Mouse (Mus musculus): Measurements from ENCODE around the gene Klhl21.

Klhl21 gene

GRCm38 (mm10) chr4:151995371-151996172 is 13.0 kb upstream of the Klhl21 start:
- no peak for DNase-seq (ENCODE audit: low spot score in 2 of 2)

GRCm38 (mm10) chr4:151996173-151996950 is 12.2 kb upstream of the Klhl21 start, which contains the start of gene Phf13:
TSS of gene Phf13 (minus strand) at chr4:151996258.
- peak; percentile 98 for DNase-seq (ENCODE audit: low spot score in 2 of 2)

- no peak for DNase-seq (ENCODE audit: low spot score in 2 of 2)
Observed at GRCm38 (mm10) chr4:151996951-151997222, 11.7 kb upstream of the Klhl21 start.

- DNase-seq (ENCODE audit: low spot score in 2 of 2) = no peak
Observed at GRCm38 (mm10) chr4:151997701-151998100, 10.9 kb upstream of the Klhl21 start.

DNA sequence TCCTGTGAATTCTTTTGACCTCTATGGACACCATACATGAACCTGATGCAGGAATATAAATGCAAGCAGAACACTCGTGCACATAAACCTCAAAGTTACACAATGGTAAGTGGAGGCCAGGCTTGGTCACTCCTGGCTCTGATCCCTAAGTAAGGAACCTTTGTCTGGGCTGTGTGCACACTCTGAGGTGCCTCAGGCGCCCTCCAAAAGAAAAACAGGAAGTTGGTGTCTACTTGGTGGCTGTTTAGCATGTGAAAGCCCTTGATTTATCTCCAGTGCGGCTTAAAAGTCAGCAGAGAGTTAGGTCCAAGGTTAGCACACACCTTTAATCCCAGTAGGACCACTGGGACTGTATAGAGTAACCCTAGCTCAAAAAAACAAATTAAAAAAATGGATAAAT is 9.1 kb upstream of the Klhl21 start:
- no peak for DNase-seq (ENCODE audit: low spot score in 2 of 2)

DNA sequence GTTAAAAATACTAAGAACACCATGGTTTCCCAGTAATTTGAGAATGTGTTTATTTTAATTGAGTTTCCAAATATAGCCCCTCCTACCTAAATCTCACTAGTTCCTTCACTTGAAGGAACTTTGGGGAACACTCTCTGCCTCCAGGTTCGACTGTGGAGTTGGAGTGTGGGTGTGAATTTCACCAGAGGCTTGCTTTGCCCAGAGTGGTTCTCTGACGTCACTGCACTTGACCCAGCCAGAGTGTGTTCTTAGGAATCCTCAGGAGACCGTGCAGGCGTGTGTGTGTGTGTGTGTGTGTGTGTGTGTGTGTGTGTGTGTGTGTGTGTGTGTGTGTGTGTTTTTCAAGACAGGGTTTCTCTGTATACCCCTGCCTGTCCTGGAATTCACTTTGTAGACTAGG is 7.7 kb upstream of the Klhl21 start:
- no peak for DNase-seq (ENCODE audit: low spot score in 2 of 2)

DNA sequence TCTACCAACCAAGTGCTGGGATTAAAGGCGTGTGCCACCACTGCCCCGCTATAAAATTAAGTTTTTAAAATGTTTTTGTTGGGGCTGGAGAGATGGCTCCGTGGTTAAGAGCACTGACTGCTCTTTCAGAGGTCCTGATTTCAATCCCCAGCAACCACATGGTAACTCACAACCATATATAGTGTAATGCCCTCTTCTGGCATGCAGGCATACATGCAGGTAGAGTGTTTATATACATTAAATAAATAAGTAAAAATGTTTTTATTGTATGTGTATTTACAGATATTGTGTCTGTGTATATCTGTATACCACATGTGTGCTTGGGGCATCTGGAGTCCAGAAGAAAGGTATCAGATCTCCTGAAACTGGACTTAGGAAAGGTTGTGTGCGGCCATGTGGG is 7.3 kb upstream of the Klhl21 start:
- DNase-seq (ENCODE audit: low spot score in 2 of 2) = no peak

GRCm38 (mm10) chr4:152002063-152002462 is 6.5 kb upstream of the Klhl21 start:
- no peak for DNase-seq (ENCODE audit: low spot score in 2 of 2)

- DNase-seq (ENCODE audit: low spot score in 2 of 2) = no peak
Observed at GRCm38 (mm10) chr4:152006137-152006536, 2.5 kb upstream of the Klhl21 start.

DNA sequence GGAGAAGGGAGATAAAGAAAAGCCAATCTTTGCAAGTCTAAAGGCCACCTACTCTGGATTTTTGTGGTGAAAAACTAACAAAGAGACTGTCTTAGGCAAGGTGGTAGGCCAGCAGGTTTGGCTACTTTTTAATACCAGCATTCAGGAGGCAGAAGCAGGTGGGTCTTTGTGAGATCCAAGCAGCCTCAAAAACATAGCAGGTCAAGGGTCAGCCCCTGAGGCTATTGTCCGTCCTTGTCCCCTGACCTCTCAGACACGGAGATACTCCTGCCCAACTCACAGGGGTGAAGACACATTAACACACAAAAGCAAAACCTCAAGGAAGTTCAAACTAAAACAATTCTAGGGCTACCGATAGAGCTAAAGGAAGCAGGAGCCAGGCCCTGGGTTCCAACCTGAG is 1.8 kb upstream of the Klhl21 start:
- DNase-seq (ENCODE audit: low spot score in 2 of 2) = no peak

GRCm38 (mm10) chr4:152007481-152008147 is 989 bp upstream of the Klhl21 start:
- no peak for DNase-seq (ENCODE audit: low spot score in 2 of 2)

GRCm38 (mm10) chr4:152008148-152008500 is 479 bp upstream of the Klhl21 start:
- DNase-seq (ENCODE audit: low spot score in 2 of 2) = peak in 1 of 2 experiments; percentile 33

- DNase-seq (ENCODE audit: low spot score in 2 of 2) = peak in 1 of 2 experiments; percentile 54
Observed at GRCm38 (mm10) chr4:152009076-152010051, 761 bp downstream of the Klhl21 start.

- DNase-seq (ENCODE audit: low spot score in 2 of 2) = peak; percentile 61 to 76
Observed at GRCm38 (mm10) chr4:152010091-152010706, 1.6 kb downstream of the Klhl21 start.

DNA sequence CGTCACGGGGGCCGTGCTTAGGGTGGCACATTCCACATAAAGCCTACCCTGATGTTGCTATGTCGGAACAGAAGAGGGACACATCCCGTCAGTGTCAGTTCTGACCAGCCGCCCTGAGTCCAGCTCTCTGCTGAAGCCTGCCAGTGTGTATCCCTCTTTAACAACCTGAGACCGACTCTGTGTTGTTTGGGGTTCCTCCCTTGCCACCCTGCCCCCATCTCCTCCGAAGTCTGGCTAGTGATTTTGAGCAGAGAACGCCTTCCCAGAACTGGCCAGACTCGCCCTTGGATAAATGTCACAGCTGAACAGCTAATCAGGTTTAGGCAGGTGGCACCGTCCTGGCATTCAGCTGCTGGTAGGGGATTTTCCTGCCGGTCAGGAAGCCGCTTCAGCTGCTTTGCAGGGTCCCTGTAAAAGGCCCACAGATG is 2.1 kb downstream of the Klhl21 start:
- peak; percentile 52 to 53 for DNase-seq (ENCODE audit: low spot score in 2 of 2)

DNA sequence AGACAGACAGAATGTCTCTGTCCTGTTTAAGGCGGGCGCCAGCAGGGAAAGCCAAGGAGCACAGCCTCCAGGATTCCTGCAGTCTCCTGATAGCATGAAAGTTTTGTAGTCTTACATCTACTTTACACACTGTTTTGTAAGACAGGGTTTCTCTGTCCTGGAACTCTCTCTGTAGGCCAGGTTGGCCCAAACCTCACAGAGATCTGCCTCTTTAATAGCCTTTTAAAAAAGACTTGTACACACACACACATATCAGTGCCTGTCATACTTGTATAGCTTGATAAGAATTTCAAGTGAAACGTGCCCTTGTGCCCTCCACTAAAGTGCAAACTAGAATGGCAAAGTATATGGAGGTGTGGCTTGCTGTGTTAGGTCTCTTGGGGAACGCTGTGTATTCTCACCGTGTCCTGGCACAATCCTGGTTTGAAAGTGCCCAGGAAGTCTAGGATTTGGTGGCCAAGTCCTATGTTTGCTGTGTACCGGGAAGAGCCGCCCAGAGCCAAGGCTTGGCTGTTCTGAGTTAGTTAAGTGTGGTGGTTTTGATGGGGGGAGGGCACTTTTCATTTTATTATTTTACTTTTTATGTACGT is 2.7 kb downstream of the Klhl21 start:
- DNase-seq (ENCODE audit: low spot score in 2 of 2) = no peak

GRCm38 (mm10) chr4:152012109-152012508 is 3.5 kb downstream of the Klhl21 start:
- no peak for DNase-seq (ENCODE audit: low spot score in 2 of 2)

- no peak for DNase-seq (ENCODE audit: low spot score in 2 of 2)
Observed at GRCm38 (mm10) chr4:152013036-152013813, 4.6 kb downstream of the Klhl21 start.

DNA sequence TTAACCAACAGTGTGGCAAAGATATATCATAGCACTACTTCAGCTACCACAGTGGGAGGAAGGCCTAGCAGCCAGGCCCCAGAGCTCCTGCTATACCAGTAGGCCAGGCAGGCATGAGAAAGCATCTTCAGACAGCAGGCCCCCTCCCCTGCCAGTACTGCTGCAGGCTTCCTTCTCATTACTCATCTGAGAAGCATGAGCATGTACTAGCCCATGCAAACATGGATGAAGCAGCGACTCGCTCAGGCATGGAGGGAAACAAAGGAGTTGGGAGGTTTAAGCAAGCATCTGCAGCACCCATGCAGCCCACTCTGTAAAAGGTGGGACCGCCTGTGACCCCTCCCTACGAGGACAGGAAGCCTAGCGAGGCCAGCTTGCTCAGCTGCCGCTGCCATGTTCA is 10.5 kb downstream of the Klhl21 start:
- no peak for DNase-seq (ENCODE audit: low spot score in 2 of 2)

- DNase-seq (ENCODE audit: low spot score in 2 of 2) = no peak
Observed at GRCm38 (mm10) chr4:152020024-152020423, 11.4 kb downstream of the Klhl21 start.
